Mouse (Mus musculus) lung, embryonic 16.5 days (tissue): Measurements from ENCODE around the gene Gfra4. TPM values are rescaled to one million over a fixed set of nuclear protein-coding genes. Genes with fewer than 3 reads are reported as not detected.

Experiments used
- ATAC-seq: fragments of 200-750 bp; cut with Nextera tagmentation; 2 replicates; pipeline ENCODE4 v1.8.0; 2017; ENCODE audit warnings: low read depth, mild to moderate bottlenecking, moderate library complexity
- H3K27ac ChIP-seq: fragments of 300-500 bp; sonication (generic); 2 replicates; pipeline ENCODE4 v1.5.1; 2014; ENCODE audit warnings: mild to moderate bottlenecking, control low read depth, low read length
- H3K27me3 ChIP-seq: fragments of 300-500 bp; sonication (generic); 2 replicates; pipeline ENCODE4 v1.6.1; 2014; ENCODE audit warnings: low read depth, low read length, mixed read lengths; ENCODE audit not compliant: control insufficient read depth, insufficient read depth
- H3K36me3 ChIP-seq: fragments of 300-500 bp; sonication (generic); 2 replicates; pipeline ENCODE4 v1.6.1; 2014; ENCODE audit warnings: low read length; ENCODE audit not compliant: control insufficient read depth, insufficient read depth
- H3K4me1 ChIP-seq: fragments of 300-500 bp; sonication (generic); replicated peaks from 2 replicates; pipeline ENCODE4 v1.6.1; 2014; ENCODE audit warnings: low read length, mixed read lengths; ENCODE audit not compliant: control insufficient read depth, insufficient read depth
- H3K4me2 ChIP-seq: fragments of 300-500 bp; sonication (generic); 2 replicates; pipeline ENCODE4 v1.6.1; 2014; ENCODE audit warnings: low read depth, low read length, control low read depth
- H3K4me3 ChIP-seq: fragments of 300-500 bp; sonication (generic); 2 replicates; pipeline ENCODE4 v1.5.1; 2014; ENCODE audit warnings: mild to moderate bottlenecking, low read length, control low read depth
- H3K9ac ChIP-seq: fragments of 300-500 bp; sonication (generic); 2 replicates; pipeline ENCODE4 v1.6.1; 2014; ENCODE audit warnings: low read length, control low read depth
- H3K9me3 ChIP-seq: fragments of 300-500 bp; sonication (generic); 2 replicates; pipeline ENCODE4 v1.6.1; 2016; ENCODE audit warnings: low read length; ENCODE audit not compliant: control insufficient read depth
- WGBS: fragments of 180-500 bp; shearing (Covaris S2); extraction: QIAGEN DNeasy Blood & Tissue Kit; methylation state at CpG from one replicate; pipeline ENCODE4 v1.1.7; 2014; 5-methylcytosine and 5-hydroxymethylcytosine counted together
- polyA plus RNA-seq: library from polyadenylated mRNA; unstranded; fragments of >200 nt; fragmentation: Nextera tagmentation; extraction: Ambion mirVana; gene quantifications from 2 replicates; pipeline ENCODE4 v1.2.1, GENCODE M21; 2015

Gfra4 gene
- polyA plus RNA-seq, 1 experiment from 2014 or later = 9.3 TPM

GRCm38 (mm10) chr2:131066342-131066741, 23.5 kb upstream of the Gfra4 start:
- no peak for ATAC-seq

DNA sequence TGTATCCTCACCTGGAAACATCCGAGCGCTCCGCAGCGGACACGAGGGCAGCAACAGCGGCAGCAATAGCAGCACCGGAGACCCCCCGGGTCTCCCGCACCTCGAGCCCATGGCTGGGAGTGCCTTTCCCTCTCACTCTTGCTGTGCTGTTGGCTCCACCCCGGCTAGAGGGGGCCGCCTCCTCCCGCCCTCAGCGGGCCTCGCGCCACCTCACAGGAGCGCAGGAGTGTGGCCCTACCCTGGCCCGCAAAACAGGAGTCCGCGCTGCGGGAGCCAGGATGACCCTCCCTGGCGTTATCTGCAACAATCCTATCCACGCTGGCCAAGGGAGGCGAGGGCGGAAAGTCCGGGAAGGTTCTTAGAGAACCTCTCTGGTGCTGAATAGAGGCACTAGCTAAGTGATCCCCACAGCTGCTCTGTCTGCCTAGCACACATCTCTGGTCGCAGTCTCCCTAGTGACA, 20.5 kb upstream of the Gfra4 start, which contains the start of gene Adam33:
TSS of gene Adam33 (minus strand) at position 411 of the 461 bp plus-strand sequence.
- peak within 1 kb of the TSS; percentile 56 for H3K4me2 ChIP-seq
- WGBS = 2% methylated on average over 27 of the region's 27 CpGs
- peaks cover 14% of the 10 kb centered on the region for H3K4me1 ChIP-seq
- H3K36me3 ChIP-seq = no peaks in the 10 kb centered on the region
- H3K9me3 ChIP-seq = no peaks in the 10 kb centered on the region
- ATAC-seq = no peak; the same call in 1 of the 2 replicates
- peak within 1 kb of the TSS; percentile 38 for H3K9ac ChIP-seq
- peaks cover 19% of the 10 kb centered on the region for H3K27me3 ChIP-seq
- H3K27ac ChIP-seq = no peak within 1 kb of the TSS
- H3K4me3 ChIP-seq = peak within 1 kb of the TSS; percentile 31

More at GRCm38 (mm10) chr2:131066342-131066741, 23.5 kb upstream of the Gfra4 start:
- Histone ChIP-seq H3K9me3 (no peaks in the 10 kb centered on the region), H3K4me3 (no peak overlapping the region), H3K9ac (no peak overlapping the region), H3K27ac (no peak overlapping the region), H3K4me2 (no peak overlapping the region), H3K36me3 (no peaks in the 10 kb centered on the region), H3K4me1 (peaks cover 6% of the 10 kb centered on the region), H3K27me3 (peaks cover 19% of the 10 kb centered on the region)
- WGBS = 54% methylated on average over 9 of the region's 9 CpGs

DNA sequence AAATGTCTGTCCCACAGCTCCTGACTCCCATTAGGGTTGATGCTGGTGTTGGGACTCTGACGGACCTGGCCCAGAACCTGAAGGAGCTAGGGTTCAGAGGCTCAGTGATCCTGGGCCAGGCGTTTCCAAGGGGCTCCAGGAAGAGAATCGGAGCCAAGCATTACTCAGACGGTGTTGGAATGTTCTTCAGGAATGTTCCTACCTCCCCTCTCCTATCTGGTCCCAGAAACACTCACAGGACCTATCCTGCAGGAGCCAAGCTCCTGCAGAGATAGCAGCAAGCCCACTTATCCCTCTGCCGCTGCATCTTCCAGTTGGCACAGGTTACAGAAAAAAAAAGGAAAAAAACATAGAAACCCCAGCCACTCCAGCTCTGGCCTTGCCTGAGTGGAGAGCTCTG, 18.7 kb upstream of the Gfra4 start:
- Histone ChIP-seq H3K9ac (no peak overlapping the region), H3K36me3 (no peaks in the 10 kb centered on the region), H3K27me3 (peaks cover 19% of the 10 kb centered on the region), H3K4me2 (no peak overlapping the region), H3K4me3 (no peak overlapping the region), H3K9me3 (no peaks in the 10 kb centered on the region), H3K27ac (no peak overlapping the region), H3K4me1 (peaks cover 14% of the 10 kb centered on the region)
- ATAC-seq = no peak
- 36% methylated on average over 5 of the region's 5 CpGs for WGBS

GRCm38 (mm10) chr2:131060784-131061183, 17.9 kb upstream of the Gfra4 start:
- Histone ChIP-seq H3K36me3 (no peaks in the 10 kb centered on the region), H3K9me3 (no peaks in the 10 kb centered on the region), H3K27me3 (peaks cover 22% of the 10 kb centered on the region), H3K4me3 (no peak overlapping the region), H3K4me1 (peaks cover 17% of the 10 kb centered on the region), H3K4me2 (no peak overlapping the region), H3K27ac (no peak overlapping the region), H3K9ac (no peak overlapping the region)
- WGBS = 66% methylated on average over 6 of the region's 6 CpGs
- no peak for ATAC-seq

DNA sequence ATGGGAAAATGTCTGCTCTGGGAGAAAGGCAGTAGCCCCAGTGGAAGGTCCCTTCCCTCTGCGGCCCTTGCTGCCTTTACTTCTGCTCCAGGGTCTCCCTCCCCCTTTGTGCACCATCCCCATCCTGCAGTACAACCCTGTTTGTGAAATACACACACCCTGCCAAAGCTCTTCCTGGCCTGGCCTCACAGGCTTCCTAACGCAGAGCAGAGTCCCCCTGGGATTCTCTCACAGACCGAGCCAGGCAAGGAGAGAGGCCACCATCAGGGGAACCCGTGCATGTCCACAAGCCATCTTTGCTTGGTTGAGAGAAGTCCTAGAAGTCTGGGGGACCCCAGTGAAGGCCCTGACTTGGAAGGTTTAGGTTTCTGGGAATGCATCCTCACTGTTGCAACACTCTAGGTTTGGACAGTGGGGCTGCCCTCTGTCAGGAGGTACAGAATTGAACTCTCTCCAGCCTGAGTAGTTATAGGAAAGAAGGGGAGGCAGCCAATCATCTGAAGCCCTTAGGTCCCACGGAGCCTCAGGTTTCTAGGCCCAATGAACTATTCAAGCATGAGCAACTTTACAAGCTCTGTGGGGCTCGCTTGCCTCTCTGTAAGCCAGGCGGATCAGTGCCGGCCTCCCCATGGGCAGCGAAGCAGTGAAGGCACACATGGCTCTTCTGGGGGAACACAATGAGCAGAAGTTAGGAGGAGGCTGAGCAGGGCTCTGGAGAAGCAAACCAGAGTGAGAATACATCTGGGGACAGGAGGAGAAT, 17.1 kb upstream of the Gfra4 start:
- 71% methylated on average over 9 of the region's 9 CpGs for WGBS
- Histone ChIP-seq H3K27ac (no peak overlapping the region), H3K9ac (no peak overlapping the region), H3K27me3 (peaks cover 29% of the 10 kb centered on the region), H3K4me1 (peaks cover 18% of the 10 kb centered on the region), H3K4me3 (no peak overlapping the region), H3K36me3 (no peaks in the 10 kb centered on the region), H3K4me2 (no peak overlapping the region), H3K9me3 (no peaks in the 10 kb centered on the region)
- no peak for ATAC-seq

- no peaks in the 10 kb centered on the region for H3K9me3 ChIP-seq
- no peaks in the 10 kb centered on the region for H3K36me3 ChIP-seq
- H3K9ac ChIP-seq = no peak overlapping the region
- H3K4me3 ChIP-seq = no peak overlapping the region
- peak; percentile 41; the same call in 1 of the 2 replicates for ATAC-seq
- H3K4me1 ChIP-seq = peaks cover 19% of the 10 kb centered on the region
- H3K4me2 ChIP-seq = no peak overlapping the region
- H3K27ac ChIP-seq = no peak overlapping the region
- H3K27me3 ChIP-seq = peaks cover 29% of the 10 kb centered on the region
- WGBS = 12% methylated on average over 1 of the region's 1 CpGs
Measured at GRCm38 (mm10) chr2:131059377-131059776, 16.5 kb upstream of the Gfra4 start.

- no peak overlapping the region for H3K9ac ChIP-seq
- H3K27me3 ChIP-seq = peaks cover 32% of the 10 kb centered on the region
- peaks cover 26% of the 10 kb centered on the region for H3K4me1 ChIP-seq
- no peak for ATAC-seq
- no peak overlapping the region for H3K27ac ChIP-seq
- no peaks in the 10 kb centered on the region for H3K36me3 ChIP-seq
- no peak overlapping the region for H3K4me3 ChIP-seq
- H3K9me3 ChIP-seq = no peaks in the 10 kb centered on the region
- 89% methylated on average over 8 of the region's 8 CpGs for WGBS
- no peak overlapping the region for H3K4me2 ChIP-seq
Measured at GRCm38 (mm10) chr2:131058672-131059071, 15.8 kb upstream of the Gfra4 start.

DNA sequence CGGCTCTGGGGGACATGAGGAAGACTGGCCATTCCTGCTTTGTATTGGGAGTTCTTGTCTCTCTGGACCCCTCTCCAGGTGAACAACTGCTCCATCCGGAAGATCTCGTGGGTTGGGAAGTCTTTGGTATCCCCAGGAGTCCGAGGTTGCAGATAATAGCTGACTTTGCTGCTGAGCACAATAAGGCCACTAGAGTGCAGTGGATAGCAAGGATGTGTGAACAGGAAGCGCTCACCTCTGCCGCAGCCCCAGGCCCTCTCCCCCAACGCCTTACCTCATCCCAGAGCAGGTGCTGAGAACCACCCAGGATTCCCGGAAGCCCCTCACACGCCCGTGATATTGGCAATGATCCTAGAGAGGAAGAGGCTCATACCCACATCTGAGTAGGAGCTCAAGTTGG, 13.3 kb upstream of the Gfra4 start:
- Histone ChIP-seq H3K4me1 (peaks cover 23% of the 10 kb centered on the region), H3K4me3 (no peak overlapping the region), H3K9ac (no peak overlapping the region), H3K27ac (no peak overlapping the region), H3K9me3 (no peaks in the 10 kb centered on the region), H3K27me3 (peaks cover 42% of the 10 kb centered on the region), H3K36me3 (no peaks in the 10 kb centered on the region), H3K4me2 (peak overlapping the region; percentile 3)
- WGBS = 2% methylated on average over 10 of the region's 10 CpGs
- peak; percentile 49; the same call in 1 of the 2 replicates for ATAC-seq

DNA sequence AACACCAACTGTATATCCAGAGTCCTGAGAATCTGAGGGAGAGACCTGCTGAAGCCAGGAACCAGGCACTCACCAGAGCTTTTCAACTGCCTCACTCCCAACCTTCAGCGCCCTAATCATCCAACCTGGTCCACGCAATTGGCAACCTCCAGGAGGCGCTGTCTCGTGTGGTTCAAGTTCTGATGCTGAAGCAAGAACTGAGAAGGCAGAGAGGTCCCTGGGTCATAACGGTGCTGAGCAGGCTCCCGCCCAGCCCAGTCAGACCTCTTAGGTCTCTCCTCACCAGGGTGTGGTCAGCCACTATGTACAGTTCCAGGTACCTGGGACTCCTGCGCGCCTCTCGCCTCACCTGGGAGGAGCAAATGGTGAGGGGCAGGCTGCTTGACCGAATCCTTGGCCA, 12.7 kb upstream of the Gfra4 start:
- H3K4me2 ChIP-seq = peak overlapping the region; percentile 3; the same call in 1 of the 2 replicates
- ATAC-seq = peak; percentile 38; the same call in 1 of the 2 replicates
- no peak overlapping the region for H3K27ac ChIP-seq
- H3K4me3 ChIP-seq = no peak overlapping the region
- H3K4me1 ChIP-seq = peaks cover 23% of the 10 kb centered on the region
- H3K9me3 ChIP-seq = no peaks in the 10 kb centered on the region
- peaks cover 43% of the 10 kb centered on the region for H3K27me3 ChIP-seq
- WGBS = 4% methylated on average over 10 of the region's 10 CpGs
- H3K9ac ChIP-seq = no peak overlapping the region
- no peaks in the 10 kb centered on the region for H3K36me3 ChIP-seq
